Mouse (Mus musculus) spleen, postnatal 0 days (tissue): ENCODE measurements around the gene Snx20. TPM values are rescaled to one million over a fixed set of nuclear protein-coding genes. Genes with fewer than 3 reads are reported as not detected.

Experiments used
- polyA plus RNA-seq: library from polyadenylated mRNA; unstranded; fragments of >200 nt; fragmentation: Nextera tagmentation; extraction: Ambion mirVana; gene quantifications from 2 replicates; pipeline ENCODE4 v1.2.1, GENCODE M21; 2015

The Snx20 gene
- polyA plus RNA-seq, result 11.0 and 15.7 TPM in 2 replicates

DNA sequence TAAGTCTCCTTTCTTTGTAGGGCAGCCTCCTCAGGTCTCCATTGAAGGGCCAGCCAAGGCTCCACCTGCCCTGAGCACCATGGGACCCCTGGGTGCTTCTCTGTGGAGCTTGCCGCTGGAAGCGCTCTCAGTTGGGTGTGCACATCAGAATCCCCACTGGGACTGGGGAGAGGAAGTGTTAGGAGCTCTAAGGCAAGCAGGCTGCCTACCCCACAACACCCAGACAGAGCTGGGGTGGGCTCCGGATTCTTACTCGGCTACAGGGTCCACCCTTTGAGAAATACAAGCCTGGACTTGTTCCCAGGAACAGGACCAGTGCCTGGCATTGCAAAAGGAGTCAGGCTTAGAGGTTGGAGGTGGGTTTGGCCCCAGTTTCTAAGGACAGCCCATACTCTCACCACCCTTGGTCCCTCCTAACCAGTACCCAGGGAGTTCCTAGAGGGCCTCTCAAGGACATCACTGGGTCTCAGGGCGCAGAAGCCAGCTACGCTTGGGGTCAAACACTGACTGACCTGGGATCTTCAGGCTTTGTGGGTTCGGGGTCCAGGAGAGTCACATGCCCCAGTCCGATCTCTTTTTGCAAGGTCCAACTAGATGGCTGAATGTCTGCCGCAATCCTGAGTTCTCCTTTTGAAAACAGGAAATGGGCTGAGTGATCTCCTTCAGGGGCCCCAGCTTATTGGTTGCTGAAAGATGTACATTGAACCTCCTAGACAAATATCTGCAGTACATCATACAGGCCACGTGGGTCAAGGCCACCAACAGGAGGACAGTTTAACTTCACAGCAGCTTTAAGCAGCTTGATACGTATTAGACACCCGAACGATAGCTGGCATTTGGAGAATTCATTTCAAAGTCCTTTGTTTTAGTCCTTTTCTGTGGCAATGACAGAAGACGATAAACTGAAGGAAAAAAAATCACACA is at the start of gene Snx20:
Gene Snx20 (minus strand): TSS at position 655 of the 924 bp plus-strand sequence.

DNA sequence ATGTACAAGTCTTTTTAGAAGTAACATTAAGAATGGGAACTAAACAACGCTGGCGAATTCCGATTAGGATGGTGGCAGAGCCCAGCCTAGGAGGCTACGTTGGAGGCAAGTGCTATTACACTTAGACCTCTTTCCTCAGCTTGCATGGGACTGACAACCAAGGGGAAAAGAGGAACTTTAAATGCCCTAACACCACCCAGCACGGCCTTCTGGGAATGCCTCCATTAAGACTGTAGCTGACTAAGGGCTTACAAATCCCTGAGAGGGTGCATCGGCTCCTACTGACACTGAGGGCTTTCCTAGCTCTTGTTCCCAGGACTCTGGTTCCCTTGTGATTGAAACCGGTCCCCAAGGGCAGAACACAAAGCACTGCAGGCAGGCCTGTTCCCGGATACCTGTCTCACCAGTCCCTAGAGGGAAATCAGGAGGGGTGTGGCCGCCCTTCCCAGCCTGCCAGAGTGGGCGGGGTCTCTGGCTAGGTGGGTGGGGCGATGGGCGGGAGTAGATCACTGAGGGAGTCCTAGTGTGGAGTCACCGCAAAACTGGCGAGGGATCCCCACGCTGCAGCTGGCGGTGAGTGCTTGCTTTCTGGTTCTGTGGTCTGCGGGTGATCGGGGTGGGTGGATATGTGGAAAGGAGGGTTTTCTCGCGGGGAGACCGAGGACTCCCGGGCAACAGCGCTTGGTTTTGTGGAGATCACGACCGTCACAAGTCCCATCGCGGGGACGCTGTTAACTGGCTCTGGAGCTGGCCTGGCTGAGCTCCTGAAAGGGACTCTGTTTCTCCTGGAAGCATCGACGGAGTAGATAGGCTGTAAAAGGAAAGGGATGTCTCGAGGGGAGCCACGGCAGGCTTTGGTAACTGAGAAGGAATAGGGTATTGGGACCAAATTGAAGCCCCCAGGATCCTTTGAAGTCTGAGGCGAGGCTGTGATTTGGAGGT is 11.2 kb upstream of the Snx20 start, which contains the start of gene Nod2:
Gene Nod2 (plus strand): TSS at position 479 of the 942 bp plus-strand sequence.

Other genes starting within 250 kb of the Snx20 start
- gene Nkd1, start 114.8 kb downstream of the Snx20 start, polyA plus RNA-seq, result 11.2 and 12.5 TPM in 2 replicates
- gene Nod2, start 11.2 kb upstream of the Snx20 start, polyA plus RNA-seq, result 0.23 and 0.25 TPM in 2 replicates
- gene Cyld, start 60.9 kb upstream of the Snx20 start, polyA plus RNA-seq, result 9.0 and 11.5 TPM in 2 replicates